Mouse (Mus musculus): Measurements from ENCODE around the gene Eif4e.

- TF ChIP-seq POLR2A (IDR thresholded peaks at IDR 0.05; ENCODE audit: low read depth, low read length) (no peak), CTCF (IDR thresholded peaks at IDR 0.05; ENCODE audit: extremely low read depth, insufficient read length, insufficient replicate concordance, low read depth, low read length) (no peak)
Observed at GRCm38 (mm10) chr3:138503754-138504153, 22.2 kb upstream of the Eif4e start.

Data from small intestine, adult 2 months (tissue).